Mouse (Mus musculus) cerebellum, postnatal 36 days (tissue): ENCODE measurements around the gene Slc39a11.

ENCODE experiments used
- DNase-seq, 2 experiments: peaks; one replicate each; pipeline ENCODE4 v3.0.0; 2021 to 2022; ENCODE audit warnings: mixed read lengths in 2 of 2

The Slc39a11 gene

GRCm38 (mm10) chr11:113221267-113222195 lies 428.3 kb downstream of the Slc39a11 start:
- DNase-seq: no peak

GRCm38 (mm10) chr11:113220649-113221048 lies 429.2 kb downstream of the Slc39a11 start:
- no peak for DNase-seq

DNA sequence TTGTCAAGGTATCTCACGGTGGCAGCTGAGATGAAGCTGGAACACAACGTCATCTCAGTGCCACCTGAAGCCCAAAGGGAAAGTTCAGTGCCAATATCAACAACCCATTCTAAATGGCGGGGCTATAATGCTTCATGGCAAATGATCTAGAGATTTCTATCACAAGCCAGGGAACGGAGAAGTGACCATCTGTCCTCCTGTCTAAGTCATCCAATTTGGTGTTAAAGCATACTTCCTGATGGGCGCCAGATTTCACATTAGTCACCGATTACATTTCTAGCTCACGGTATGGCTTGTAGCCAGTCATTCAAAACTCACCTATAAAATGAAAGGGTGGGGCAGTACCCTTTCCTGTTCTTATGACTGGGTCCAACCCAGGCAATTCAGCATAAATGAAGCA lies 435.1 kb downstream of the Slc39a11 start:
- DNase-seq: peak; percentile 35 to 64

- DNase-seq: no peak
Measured at GRCm38 (mm10) chr11:113212390-113213025, 437.4 kb downstream of the Slc39a11 start.

- no peak for DNase-seq
Measured at GRCm38 (mm10) chr11:113209220-113209878, 440.5 kb downstream of the Slc39a11 start.

DNA sequence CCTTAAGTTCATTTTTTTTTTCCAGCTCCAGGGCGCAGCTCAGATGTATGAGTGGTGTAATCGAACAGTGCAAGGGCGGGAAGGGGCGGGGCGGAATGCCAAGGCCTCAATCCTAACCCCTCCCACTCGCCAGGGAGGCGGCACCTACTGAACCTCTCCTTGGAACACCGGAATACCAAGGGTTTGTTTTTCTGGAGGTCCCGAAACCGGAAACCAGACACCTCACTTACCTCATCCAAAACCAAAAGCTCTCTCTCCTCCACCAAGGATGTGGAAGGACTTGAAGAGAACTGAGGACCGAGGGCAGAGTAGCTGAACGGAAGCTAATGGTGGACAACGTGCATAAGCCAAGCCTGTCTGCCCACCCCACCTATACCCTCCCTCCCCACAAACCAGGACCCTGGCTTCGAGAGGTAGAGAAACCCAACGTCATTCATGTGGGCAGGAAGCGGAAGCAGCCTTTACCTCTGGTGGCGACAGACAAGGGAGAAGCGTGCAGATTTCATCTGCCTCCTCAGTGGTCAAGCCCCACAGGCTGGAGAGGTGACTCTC lies 441.3 kb downstream of the Slc39a11 start:
- no peak for DNase-seq

DNA sequence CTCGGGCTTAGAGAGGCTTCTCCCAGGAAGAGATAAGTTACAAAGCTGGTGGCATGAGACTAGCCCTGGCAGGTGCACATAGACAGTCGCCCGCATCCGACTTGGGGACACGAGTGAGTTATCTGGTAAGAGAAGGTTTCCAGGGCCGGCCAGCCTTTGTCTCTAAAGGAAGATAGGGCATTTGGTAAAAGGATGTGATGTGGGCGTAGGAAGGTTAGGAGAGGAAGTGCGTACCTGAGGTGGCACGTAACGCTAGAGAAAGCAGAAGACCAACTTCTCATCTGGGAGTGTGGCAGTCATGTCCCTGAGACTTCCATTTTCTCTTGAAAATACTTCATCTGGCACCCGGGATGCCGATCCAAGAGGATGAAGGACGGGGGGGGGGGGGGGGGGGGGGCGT lies 441.9 kb downstream of the Slc39a11 start:
- DNase-seq: no peak

DNA sequence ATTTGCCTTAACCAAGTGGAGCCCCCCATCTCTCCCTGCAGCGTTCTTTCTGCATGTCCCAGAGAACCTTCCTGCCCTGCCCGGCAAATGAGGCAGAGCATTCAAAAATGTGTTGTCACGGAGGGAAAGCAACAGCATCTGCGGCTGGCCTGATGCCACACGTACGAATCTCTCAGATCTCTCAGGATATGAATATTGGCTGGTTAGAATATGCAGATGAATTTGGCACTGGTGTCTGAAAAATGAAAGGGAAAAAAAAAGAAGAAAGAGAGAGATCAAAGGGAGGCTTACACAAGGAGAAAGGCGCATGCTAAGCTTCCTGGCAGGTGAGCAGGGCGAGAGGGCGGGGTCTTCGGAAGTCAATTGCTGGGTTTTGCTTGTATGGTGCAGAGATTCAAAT lies 443.8 kb downstream of the Slc39a11 start:
- DNase-seq: no peak

- no peak for DNase-seq
Measured at GRCm38 (mm10) chr11:113203008-113203407, 446.9 kb downstream of the Slc39a11 start.

GRCm38 (mm10) chr11:113201470-113201997 lies 448.3 kb downstream of the Slc39a11 start:
- DNase-seq: peak; percentile 80 to 87

DNA sequence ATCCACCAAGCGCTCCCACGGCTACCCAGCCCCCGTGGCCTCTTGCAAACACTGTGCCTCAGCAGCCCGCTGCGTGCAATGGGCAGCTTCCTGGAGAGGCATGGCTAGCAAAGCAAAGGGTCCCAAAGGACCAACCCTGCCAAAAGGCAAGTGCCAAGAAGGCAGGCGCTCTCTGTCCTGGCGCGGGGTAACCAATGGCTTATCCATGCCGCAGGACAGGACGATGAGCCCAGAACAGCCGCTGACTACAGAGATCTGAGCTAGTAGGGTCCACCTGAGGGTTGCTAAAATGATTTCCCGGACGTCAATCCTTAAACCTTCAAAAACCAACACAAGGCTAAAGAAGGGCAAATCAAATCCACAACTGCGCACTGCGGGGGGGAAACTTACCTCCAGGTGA lies 449.0 kb downstream of the Slc39a11 start:
- DNase-seq: peak; percentile 23 to 38

GRCm38 (mm10) chr11:113198586-113198985 lies 451.3 kb downstream of the Slc39a11 start:
- no peak for DNase-seq

DNA sequence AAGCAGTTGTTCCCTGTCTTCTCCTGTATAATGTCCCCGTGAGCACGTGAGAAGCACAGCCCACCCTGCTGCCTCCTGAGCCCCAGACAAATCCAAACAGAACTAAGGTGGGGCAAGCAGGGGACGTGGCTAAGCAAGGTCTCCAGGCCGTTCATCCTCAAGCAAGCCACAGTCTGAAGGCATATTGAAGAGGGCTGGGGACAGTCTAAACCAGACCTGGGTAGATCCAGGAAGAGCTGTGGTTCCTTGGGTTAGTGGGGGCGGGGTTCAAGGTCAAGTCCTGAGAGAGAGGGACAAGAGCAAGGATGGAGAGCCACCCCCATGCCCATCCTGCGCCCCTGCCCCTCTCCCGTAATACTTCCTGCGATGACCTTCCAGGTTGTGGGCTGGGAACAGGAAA lies 452.3 kb downstream of the Slc39a11 start:
- no peak for DNase-seq

DNA sequence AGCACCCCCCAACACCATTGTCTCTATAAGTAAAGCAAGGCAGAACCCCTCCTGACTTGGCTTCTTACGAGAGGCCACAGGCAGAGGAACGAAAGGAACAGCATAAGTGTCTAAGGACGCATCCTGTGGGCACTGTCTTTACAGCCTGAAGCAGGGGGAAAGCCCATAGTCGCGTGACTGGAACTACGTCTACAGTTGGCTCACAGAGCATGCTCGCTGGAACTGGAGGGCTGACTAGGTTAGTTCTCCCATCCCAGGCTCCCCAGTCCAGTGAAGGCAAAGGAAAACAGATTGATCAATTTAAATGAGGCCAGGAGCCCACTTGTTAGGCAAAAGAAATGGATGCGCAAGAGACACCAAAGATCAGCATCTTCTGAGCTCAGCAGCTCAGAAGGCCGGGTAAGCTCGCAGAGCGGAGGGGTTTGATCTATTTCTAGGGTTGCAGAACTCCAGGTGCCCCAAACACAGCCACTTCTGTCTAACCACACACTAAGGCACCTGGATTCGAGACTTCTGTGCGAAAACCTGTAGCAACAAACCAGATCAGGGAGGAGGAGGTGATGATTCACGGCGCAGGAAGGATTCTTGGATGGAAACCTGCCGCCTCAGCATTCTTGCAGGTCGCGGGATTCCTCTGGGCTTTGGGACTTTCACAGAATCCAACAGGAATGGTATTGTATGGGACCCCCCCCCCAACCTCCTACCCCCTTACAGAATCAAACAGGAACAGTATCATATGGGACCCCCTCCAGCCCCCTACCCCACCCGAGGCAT lies 453.5 kb downstream of the Slc39a11 start:
- DNase-seq: no peak
